Mouse (Mus musculus) frontal cortex, postnatal 14 days (tissue): ENCODE measurements around the gene Cys1.
"Not testable (repeated sequence)": the region's sequence is repeated elsewhere in the genome, so short reads cannot be mapped to it uniquely, and the experiment has no call there.

Source experiments
- DNase-seq, 2 experiments: peaks; one replicate each; pipeline ENCODE4 v3.0.0; 2022; ENCODE audit warnings: low spot score in 2 of 2

Cys1 gene

DNA sequence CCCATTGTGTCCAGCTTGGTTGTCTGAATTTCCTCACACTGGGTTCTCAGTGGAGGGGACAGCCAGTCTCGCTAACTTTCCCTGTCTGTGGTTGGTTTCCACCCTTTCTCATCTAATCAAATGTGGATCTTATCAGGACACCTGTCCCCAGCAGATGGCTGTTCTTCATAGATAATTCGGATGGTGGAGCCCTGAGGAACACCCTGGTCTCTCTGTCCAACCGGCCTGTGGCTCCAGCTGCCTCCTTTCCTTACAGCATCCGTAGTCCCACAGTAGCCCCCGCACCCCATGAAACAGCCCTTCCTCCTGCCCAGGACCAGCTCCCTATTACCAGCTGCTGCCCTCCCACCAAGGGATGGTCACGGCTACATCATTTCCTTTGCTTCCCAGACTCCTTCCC lies 35.7 kb downstream of the Cys1 start:
- no peak for DNase-seq

GRCm38 (mm10) chr12:24644125-24644571 lies 37.5 kb downstream of the Cys1 start:
- DNase-seq = no peak

- peak; percentile 47 to 57 for DNase-seq
Measured at GRCm38 (mm10) chr12:24642370-24642802, 39.2 kb downstream of the Cys1 start.

DNA sequence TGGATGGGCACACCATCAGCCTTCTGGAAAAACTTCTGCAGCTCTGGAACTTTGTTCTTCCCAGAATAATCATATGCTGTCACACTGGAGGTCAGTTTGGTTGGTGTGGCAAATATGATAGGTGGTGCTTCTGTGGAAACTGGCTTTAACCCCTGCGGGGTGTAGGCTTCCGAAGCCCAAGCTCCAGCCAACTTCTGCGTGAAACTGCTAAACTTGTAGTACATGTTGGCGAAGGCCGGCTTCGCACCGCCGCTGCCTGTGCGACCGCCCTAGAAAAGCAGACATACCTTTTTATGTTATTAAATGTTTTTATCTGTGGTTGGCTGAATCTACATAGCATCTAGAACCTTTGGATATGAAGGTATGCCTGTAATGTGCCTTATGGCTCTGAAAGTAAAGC lies 42.8 kb downstream of the Cys1 start:
- DNase-seq = not testable (repeated sequence)

- DNase-seq = no peak
Measured at GRCm38 (mm10) chr12:24634648-24635047, 47.0 kb downstream of the Cys1 start.

DNA sequence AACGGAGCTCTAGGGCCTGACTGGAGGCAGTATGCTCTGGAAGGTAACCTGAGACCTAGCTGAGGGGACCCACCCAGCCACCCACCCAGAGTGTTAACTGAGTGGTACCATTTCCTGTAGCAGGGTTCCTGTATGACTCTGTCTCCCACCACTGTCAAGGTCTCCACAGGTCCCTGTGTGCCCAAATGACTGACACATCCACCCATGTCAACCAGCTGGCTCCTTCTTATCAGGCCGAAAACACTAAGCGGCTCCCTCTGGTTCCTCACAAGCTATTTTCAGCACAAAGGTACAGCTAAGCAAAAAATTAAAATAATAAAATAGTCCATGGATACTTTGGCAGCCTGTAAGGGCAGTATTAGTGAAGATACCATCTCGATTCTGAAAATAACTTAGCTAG lies 47.4 kb downstream of the Cys1 start:
- no peak for DNase-seq

DNA sequence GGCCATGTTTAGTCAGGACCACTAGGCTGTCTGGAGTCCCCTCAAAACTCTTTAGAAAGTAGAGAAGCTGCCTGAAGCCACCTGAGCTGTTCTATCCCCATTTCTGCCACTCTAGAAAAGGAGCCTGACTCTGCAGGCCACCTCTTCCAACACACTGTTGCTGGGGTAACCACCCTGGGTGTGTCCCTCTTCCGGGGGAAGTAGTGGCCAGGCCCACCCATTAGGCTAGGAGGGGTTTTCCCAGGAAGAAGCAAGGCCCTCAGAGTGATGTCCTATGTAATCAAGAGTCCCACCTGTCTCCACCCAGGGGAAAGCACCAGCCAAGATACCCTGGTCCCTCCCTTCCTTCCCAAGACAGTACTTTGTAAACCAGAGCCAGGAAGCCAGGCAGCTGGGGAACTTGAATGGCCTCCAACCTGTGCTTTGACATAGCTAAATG lies 47.8 kb downstream of the Cys1 start:
- no peak for DNase-seq

GRCm38 (mm10) chr12:24632404-24632803 lies 49.2 kb downstream of the Cys1 start:
- no peak for DNase-seq

DNA sequence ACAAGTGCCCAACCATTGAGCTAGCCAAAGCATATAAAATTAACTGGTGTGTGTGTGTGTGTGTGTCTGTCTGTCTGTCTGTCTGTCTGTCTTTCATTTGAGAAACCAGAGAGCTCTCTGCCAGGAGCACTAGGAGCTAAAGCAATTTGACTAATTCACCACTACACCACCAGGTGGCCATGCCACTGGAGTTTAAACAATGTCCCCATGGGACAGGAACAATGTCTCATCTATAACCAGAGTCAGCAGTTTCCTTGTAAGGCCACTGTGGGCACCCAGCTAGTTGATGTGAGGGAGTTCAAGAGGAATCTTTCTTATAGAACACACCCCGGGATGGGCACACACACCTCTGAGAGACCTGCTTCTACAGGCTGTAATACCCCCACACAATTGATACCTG lies 51.4 kb downstream of the Cys1 start:
- no peak for DNase-seq

- no peak for DNase-seq
Measured at GRCm38 (mm10) chr12:24627215-24627614, 54.4 kb downstream of the Cys1 start.

- DNase-seq = no peak
Measured at GRCm38 (mm10) chr12:24626401-24626800, 55.2 kb downstream of the Cys1 start.

GRCm38 (mm10) chr12:24623486-24624251 lies 57.9 kb downstream of the Cys1 start:
- no peak for DNase-seq

GRCm38 (mm10) chr12:24619436-24619835 lies 62.2 kb downstream of the Cys1 start:
- no peak for DNase-seq
